Mouse (Mus musculus) heart, postnatal 0 days (tissue): Measurements from ENCODE around the gene Hspa1l. TPM values are rescaled to one million over a fixed set of nuclear protein-coding genes. Genes with fewer than 3 reads are reported as not detected.

Experiments used
- ATAC-seq: fragments of 200-750 bp; cut with Nextera tagmentation; 2 replicates; pipeline ENCODE4 v1.8.0; 2017; ENCODE audit warnings: low read depth, moderate number of reproducible peaks, moderate library complexity; ENCODE audit not compliant: insufficient read depth
- DNase-seq: peaks from one replicate; pipeline ENCODE4 v3.0.0-alpha.2; 2016; ENCODE audit warnings: low spot score
- H3K27ac ChIP-seq: fragments of 300-500 bp; sonication (generic); 2 replicates; pipeline ENCODE4 v1.5.1; 2014; ENCODE audit warnings: low read depth, mild to moderate bottlenecking
- H3K27me3 ChIP-seq: fragments of 300-500 bp; sonication (generic); 2 replicates; pipeline ENCODE4 v1.6.1; 2014; ENCODE audit warnings: low read length, mixed read lengths; ENCODE audit not compliant: control insufficient read depth, insufficient read depth
- H3K36me3 ChIP-seq: fragments of 300-500 bp; sonication (generic); replicated peaks from 2 replicates; pipeline ENCODE4 v1.6.1; 2014; ENCODE audit warnings: low read length, mixed read lengths; ENCODE audit not compliant: control insufficient read depth, insufficient read depth
- H3K4me1 ChIP-seq: fragments of 300-500 bp; sonication (generic); 2 replicates; pipeline ENCODE4 v1.6.1; 2014; ENCODE audit warnings: antibody characterized with exemption; ENCODE audit not compliant: control insufficient read depth, insufficient read depth
- H3K4me2 ChIP-seq: fragments of 300-500 bp; sonication (generic); 2 replicates; pipeline ENCODE4 v1.6.1; 2014; ENCODE audit warnings: low read depth, mild to moderate bottlenecking, low read length, moderate library complexity
- H3K4me3 ChIP-seq: fragments of 300-500 bp; sonication (generic); 2 replicates; pipeline ENCODE4 v1.5.1; 2014; ENCODE audit warnings: low read depth, low read length
- H3K9ac ChIP-seq: fragments of 300-500 bp; sonication (generic); replicated peaks from 2 replicates; pipeline ENCODE4 v1.6.1; 2014; ENCODE audit warnings: low read depth, low read length, mixed read lengths
- H3K9me3 ChIP-seq: fragments of 300-500 bp; sonication (generic); replicated peaks from 2 replicates; pipeline ENCODE4 v1.6.1; 2016; ENCODE audit warnings: low read length; ENCODE audit not compliant: control insufficient read depth
- CTCF ChIP-seq: IDR thresholded peaks from 2 replicates; pipeline ENCODE4 v1.5.1; 2016; ENCODE audit warnings: antibody characterized with exemption, control low read depth, low read depth
- EP300 ChIP-seq: IDR thresholded peaks from 2 replicates; pipeline ENCODE4 v1.6.1; 2016; ENCODE audit warnings: antibody characterized with exemption, low read depth
- WGBS: fragments of 180-500 bp; shearing (Covaris S2); extraction: QIAGEN DNeasy Blood & Tissue Kit; methylation state at CpG from one replicate; pipeline ENCODE4 v1.1.7; 2014; 5-methylcytosine and 5-hydroxymethylcytosine counted together
- polyA plus RNA-seq: library from polyadenylated mRNA; unstranded; fragments of >200 nt; fragmentation: Nextera tagmentation; extraction: Ambion mirVana; gene quantifications from 2 replicates; pipeline ENCODE4 v1.2.1, GENCODE M21; 2015
- total RNA-seq: library from RNA; depleted of rRNA; stranded (reverse); fragments of >200 nt; gene quantifications from 2 replicates; pipeline ENCODE4 v1.2.3, GENCODE M21; 2014; ENCODE audit warnings: low replicate concordance

Hspa1l gene
- total and polyA plus RNA-seq, 2 experiments from 2014 or later = 1.8 to 3.3 TPM

DNA sequence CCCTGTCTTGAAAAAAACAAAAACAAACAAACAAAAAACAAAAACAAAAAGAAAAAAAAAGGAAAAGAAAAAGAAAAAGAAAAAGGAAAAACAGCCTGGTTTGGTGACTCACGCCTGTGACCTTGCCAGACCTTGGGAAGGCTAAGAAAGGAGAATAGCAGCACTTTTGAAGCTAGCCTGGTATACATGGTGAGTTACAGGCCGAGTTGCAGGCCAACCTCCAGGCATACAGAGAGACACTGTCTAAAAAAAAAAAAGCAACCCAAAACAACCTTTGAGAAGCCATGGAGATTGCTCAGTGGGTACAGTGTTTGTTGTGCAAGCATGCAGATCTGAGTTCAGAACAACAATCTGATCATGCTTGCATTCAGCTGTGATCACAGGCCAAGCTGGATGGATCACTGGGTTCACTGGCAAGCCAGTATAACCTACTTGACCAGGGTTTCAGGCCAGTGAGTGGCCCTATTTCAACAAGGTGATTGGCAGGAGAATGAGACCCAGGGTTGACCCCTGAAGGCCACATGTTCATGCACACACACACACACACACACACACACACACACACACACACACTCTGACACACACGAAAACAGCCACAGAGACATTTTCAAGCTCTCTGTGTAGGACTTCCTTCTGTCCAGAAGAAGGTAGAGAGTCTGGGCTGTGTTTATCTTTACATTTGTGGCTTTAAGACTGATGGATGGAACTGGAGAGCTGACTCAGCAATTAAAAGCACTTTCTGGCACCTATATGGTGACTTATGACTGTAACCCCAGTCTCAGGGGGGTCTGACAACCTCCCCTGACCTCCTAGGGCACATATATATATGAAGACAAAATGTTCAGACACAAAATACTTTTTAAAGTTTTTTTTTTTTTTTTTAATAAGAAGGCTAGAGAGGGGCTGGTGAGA lies 3.3 kb downstream of the Hspa1l start:
- DNase-seq (no peak), ATAC-seq (no peak)
- H3K27me3 ChIP-seq = no peaks in the 10 kb centered on the region
- H3K4me2 ChIP-seq = no peak overlapping the region
- TF ChIP-seq CTCF = no peak
- TF ChIP-seq EP300 = no peak
- H3K4me1 ChIP-seq = 0 out of 2 replicates have a peak, but pooled peaks cover 7% of the 10 kb centered on the region
- H3K27ac ChIP-seq = no peak overlapping the region
- H3K9ac ChIP-seq = no peak overlapping the region
- H3K36me3 ChIP-seq = no peaks in the 10 kb centered on the region
- no peaks in the 10 kb centered on the region for H3K9me3 ChIP-seq
- H3K4me3 ChIP-seq = no peak overlapping the region
- WGBS = 79% methylated on average over 3 of the region's 3 CpGs

DNA sequence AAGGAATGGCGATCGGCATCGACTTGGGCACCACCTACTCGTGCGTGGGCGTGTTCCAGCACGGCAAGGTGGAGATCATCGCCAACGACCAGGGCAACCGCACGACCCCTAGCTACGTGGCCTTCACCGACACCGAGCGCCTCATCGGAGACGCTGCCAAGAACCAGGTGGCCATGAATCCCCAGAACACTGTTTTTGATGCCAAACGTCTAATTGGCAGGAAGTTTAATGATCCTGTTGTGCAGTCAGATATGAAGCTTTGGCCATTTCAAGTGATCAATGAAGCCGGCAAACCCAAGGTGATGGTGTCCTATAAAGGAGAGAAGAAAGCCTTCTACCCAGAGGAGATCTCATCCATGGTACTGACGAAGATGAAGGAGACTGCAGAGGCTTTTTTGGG lies 4.5 kb downstream of the Hspa1l start:
- ATAC-seq = no peak

DNA sequence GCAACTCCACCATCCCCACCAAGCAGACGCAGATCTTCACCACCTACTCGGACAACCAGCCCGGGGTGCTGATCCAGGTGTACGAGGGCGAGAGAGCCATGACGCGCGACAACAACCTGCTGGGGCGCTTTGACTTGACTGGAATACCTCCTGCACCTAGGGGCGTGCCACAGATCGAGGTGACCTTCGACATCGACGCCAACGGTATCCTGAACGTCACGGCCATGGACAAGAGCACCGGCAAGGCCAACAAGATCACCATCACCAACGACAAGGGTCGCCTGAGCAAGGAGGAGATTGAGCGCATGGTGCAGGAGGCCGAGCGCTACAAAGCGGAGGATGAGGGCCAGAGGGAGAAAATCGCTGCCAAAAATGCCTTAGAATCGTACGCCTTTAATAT lies 5.7 kb downstream of the Hspa1l start:
- Histone ChIP-seq H3K9ac (no peak overlapping the region), H3K9me3 (no peaks in the 10 kb centered on the region), H3K36me3 (no peaks in the 10 kb centered on the region), H3K27me3 (no peaks in the 10 kb centered on the region), H3K27ac (no peak overlapping the region), H3K4me2 (no peak overlapping the region), H3K4me1 (peaks cover 13% of the 10 kb centered on the region), H3K4me3 (no peak overlapping the region)
- WGBS = 82% methylated on average over 27 of the region's 27 CpGs
- no peak for ATAC-seq
- no peak for DNase-seq
- TF ChIP-seq CTCF (no peak), EP300 (no peak)

More for the DNA sequence above, 4.5 kb downstream of the Hspa1l start:
- Histone ChIP-seq H3K36me3 (no peaks in the 10 kb centered on the region), H3K4me3 (no peak overlapping the region), H3K27ac (no peak overlapping the region), H3K9me3 (no peaks in the 10 kb centered on the region), H3K4me1 (0 out of 2 replicates have a peak, but pooled peaks cover 12% of the 10 kb centered on the region), H3K9ac (no peak overlapping the region), H3K27me3 (no peaks in the 10 kb centered on the region), H3K4me2 (no peak overlapping the region)
- DNase-seq = no peak
- TF ChIP-seq CTCF (no peak), EP300 (no peak)
- 91% methylated on average over 20 of the region's 20 CpGs for WGBS

DNA sequence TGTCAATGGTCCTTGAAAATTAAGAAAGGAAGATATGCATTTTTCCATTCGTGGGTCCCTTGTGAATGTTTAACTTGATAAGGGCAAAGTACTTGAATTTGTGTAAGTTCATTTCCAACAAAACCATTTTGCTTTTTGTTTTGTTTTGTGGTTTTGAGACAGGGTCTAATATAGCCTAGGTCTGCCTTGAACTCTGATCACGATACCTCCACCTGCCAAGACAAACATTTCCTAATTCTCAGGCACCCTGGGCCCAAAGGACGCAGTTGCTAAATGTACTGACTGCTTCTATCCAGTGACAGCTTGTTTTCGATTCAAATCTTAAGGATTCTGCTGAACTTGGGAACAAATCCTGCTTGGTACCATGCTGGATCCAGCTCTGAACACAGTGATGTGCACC lies 7.1 kb downstream of the Hspa1l start:
- Histone ChIP-seq H3K4me1 (peaks cover 13% of the 10 kb centered on the region), H3K4me2 (no peak overlapping the region), H3K9ac (no peak overlapping the region), H3K4me3 (no peak overlapping the region), H3K27me3 (no peaks in the 10 kb centered on the region), H3K27ac (no peak overlapping the region), H3K9me3 (no peaks in the 10 kb centered on the region), H3K36me3 (no peaks in the 10 kb centered on the region)
- DNase-seq (no peak), ATAC-seq (no peak)
- 89% methylated on average over 4 of the region's 4 CpGs for WGBS
- TF ChIP-seq CTCF = no peak
- TF ChIP-seq EP300 = no peak

DNA sequence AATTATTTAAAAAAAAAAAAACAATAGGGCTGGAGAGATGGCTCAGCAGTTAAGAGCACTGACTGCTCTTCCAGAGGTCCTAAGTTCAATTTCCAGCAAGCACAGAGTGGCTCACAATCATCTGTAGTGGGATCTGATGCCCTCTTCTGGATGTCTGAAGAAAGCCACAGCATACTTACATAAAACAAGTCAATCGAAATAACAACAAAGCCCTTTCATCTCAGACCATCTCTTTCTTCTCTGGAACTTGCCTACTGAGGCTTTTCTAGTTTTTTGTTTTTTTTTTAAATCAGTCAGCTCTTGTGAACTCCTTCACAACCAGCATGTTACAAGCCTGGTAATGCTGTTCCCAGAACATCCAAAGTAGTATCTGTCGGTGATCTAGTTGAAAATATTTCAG lies 8.2 kb downstream of the Hspa1l start:
- no peaks in the 10 kb centered on the region for H3K9me3 ChIP-seq
- peak overlapping the region; percentile 73; the same call in 1 of the 2 replicates for H3K9ac ChIP-seq
- 10% methylated on average over 2 of the region's 2 CpGs for WGBS
- DNase-seq = peak; percentile 76
- peaks cover 13% of the 10 kb centered on the region for H3K4me1 ChIP-seq
- ATAC-seq = no peak
- peaks cover 8% of the 10 kb centered on the region for H3K36me3 ChIP-seq
- TF ChIP-seq CTCF (peak; percentile 63), EP300 (no peak)
- peak overlapping the region; percentile 96 for H3K4me2 ChIP-seq
- H3K27ac ChIP-seq = peak overlapping the region; percentile 93
- no peaks in the 10 kb centered on the region for H3K27me3 ChIP-seq
- H3K4me3 ChIP-seq = peak overlapping the region; percentile 85
